Mouse (Mus musculus) limb, embryonic 14.5 days (tissue): ENCODE data around the gene Irgm1. TPM values are rescaled to one million over a fixed set of nuclear protein-coding genes. Genes with fewer than 3 reads are reported as not detected.
A peak's percentile ranks its signal among the peaks of the same experiment; 100 is the strongest.
"Not testable (repeated sequence)": the region's sequence is repeated elsewhere in the genome, so short reads cannot be mapped to it uniquely, and the experiment has no call there.

Experiments
- ATAC-seq: fragments of 200-750 bp; cut with Nextera tagmentation; 2 replicates; pipeline ENCODE4 v1.8.0; 2017; ENCODE audit warnings: low read depth, moderate number of reproducible peaks, moderate TSS enrichment; ENCODE audit not compliant: low FRiP score
- DNase-seq: peaks from one replicate; pipeline ENCODE4 v3.0.0-alpha.2; 2015; ENCODE audit warnings: low spot score
- H3K27ac ChIP-seq: fragments of 300-500 bp; sonication (generic); replicated peaks from 2 replicates; pipeline ENCODE4 v1.5.1; 2014; ENCODE audit warnings: low read depth, mild to moderate bottlenecking, low read length, moderate library complexity, mixed read lengths
- H3K27me3 ChIP-seq: fragments of 300-500 bp; sonication (generic); 2 replicates; pipeline ENCODE4 v1.6.1; 2014; ENCODE audit warnings: low read length, mixed read lengths; ENCODE audit not compliant: control insufficient read depth, insufficient read depth
- H3K36me3 ChIP-seq: fragments of 300-500 bp; sonication (generic); 2 replicates; pipeline ENCODE4 v1.6.1; 2014; ENCODE audit warnings: mild to moderate bottlenecking, low read length, moderate library complexity, mixed read lengths; ENCODE audit not compliant: control insufficient read depth, insufficient read depth
- H3K4me1 ChIP-seq: fragments of 300-500 bp; sonication (generic); 2 replicates; pipeline ENCODE4 v1.6.1; 2014; ENCODE audit warnings: antibody characterized with exemption, low read length, mixed read lengths; ENCODE audit not compliant: control insufficient read depth, insufficient read depth
- H3K4me2 ChIP-seq: fragments of 300-500 bp; sonication (generic); replicated peaks from 2 replicates; pipeline ENCODE4 v1.6.1; 2014; ENCODE audit warnings: low read depth, mild to moderate bottlenecking, low read length, moderate library complexity; ENCODE audit not compliant: severe bottlenecking
- H3K4me3 ChIP-seq: fragments of 300-500 bp; sonication (generic); replicated peaks from 2 replicates; pipeline ENCODE4 v1.5.1; 2014; ENCODE audit warnings: low read length
- H3K9ac ChIP-seq: fragments of 300-500 bp; sonication (generic); 2 replicates; pipeline ENCODE4 v1.6.1; 2014; ENCODE audit warnings: mild to moderate bottlenecking, low read depth, low read length, moderate library complexity; ENCODE audit not compliant: severe bottlenecking
- H3K9me3 ChIP-seq: fragments of 300-500 bp; sonication (generic); 2 replicates; pipeline ENCODE4 v1.6.1; 2016; ENCODE audit warnings: low read length; ENCODE audit not compliant: control insufficient read depth
- POLR2A ChIP-seq: fragments of 200-500 bp; IDR thresholded peaks from 2 replicates; pipeline ENCODE4 v1.8.0; 2012; ENCODE audit warnings: inconsistent platforms, mild to moderate bottlenecking, moderate library complexity, borderline replicate concordance; ENCODE audit not compliant: insufficient read depth, insufficient read length; ENCODE audit errors: extremely low read depth
- WGBS: fragments of 180-500 bp; shearing (Covaris S2); extraction: QIAGEN DNeasy Blood & Tissue Kit; methylation state at CpG from one replicate; pipeline ENCODE4 v1.1.7; 2014; 5-methylcytosine and 5-hydroxymethylcytosine counted together
- polyA plus RNA-seq, 2 experiments: library from polyadenylated mRNA; depleted of rRNA in 1 of 2; stranded (reverse) in 1 of 2; unstranded in 1 of 2; fragments of >200 nt; fragmentation: Nextera tagmentation in 1 of 2; extraction: Ambion mirVana in 1 of 2; gene quantifications; 2 replicates each; pipeline versions ENCODE4 v1.2.1 to v1.2.3; 2012 to 2014

Irgm1 gene
- polyA plus RNA-seq (2012; rRNA removed), result 3.7 and 4.1 TPM in 2 replicates
- 4.5 and 5.5 TPM in 2 replicates for polyA plus RNA-seq (2014; fragmentation: Nextera tagmentation; extraction: Ambion mirVana)

DNA sequence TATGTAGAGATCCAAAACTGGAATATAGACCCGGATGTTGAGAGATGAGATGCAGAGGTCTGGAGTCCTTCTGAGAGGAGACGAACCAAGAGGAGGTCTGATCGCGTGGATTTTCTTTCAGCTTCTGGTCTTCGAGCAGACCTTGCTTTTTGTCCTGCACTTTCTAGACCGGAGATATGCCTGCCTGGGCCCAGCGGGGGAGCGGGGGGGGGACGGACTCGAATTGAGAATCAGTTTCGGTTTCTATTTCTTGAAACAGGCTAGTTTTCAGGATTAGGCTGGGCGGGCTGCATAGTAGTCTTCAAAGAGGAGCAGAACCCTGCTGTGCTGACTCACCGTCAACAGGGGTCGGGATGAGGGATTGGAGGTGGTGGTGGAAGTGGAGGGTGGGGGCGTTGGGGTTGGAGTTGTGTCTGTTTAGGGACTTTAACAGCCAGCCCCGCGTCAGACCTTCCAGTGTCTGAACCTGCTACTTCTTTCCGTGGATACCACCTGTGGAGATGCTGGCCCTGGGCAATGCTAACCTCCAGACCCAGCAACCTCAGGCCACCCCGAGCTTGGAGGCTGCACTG, at the start of gene Irgm1:
Gene Irgm1, minus strand, starts transcription at position 483 of the 572 bp plus-strand sequence.
- Histone ChIP-seq H3K4me2 (peak within 1 kb of the TSS; percentile 57), H3K36me3 (no peaks in the 10 kb centered on the region), H3K27ac (peak within 1 kb of the TSS; percentile 39; the same call in 1 of the 2 replicates), H3K4me1 (no peaks in the 10 kb centered on the region), H3K27me3 (no peaks in the 10 kb centered on the region), H3K9ac (peak within 1 kb of the TSS; percentile 48), H3K9me3 (no peaks in the 10 kb centered on the region), H3K4me3 (peak within 1 kb of the TSS; percentile 36)
- ATAC-seq, result peak; percentile 42
- under 1% methylated on average over 19 of the region's 19 CpGs for WGBS
- no peak for TF ChIP-seq POLR2A
- peak; percentile 52 for DNase-seq

DNA sequence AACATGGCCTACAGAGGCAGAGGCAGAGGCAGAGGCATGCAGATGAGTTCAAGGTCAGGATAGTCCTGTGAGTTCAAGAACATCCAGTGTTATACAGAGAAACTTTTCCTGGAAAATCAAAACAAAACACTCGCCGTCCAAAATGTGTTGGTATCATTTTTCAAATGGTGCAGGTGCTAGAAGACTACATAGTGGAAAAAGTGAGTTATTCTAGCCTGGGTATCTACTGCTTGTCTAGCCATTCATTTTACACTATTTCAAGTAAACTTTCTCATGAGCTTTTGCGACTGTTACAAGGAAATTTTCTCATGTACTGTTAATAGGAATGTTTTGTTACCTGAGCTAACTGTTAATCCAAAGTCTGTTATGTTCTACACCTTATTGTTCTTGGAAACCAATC, 46.9 kb upstream of the Irgm1 start:
- H3K27ac ChIP-seq, result no peak overlapping the region
- no peak overlapping the region for H3K9ac ChIP-seq
- no peaks in the 10 kb centered on the region for H3K27me3 ChIP-seq
- DNase-seq, result no peak
- H3K4me2 ChIP-seq, result no peak overlapping the region
- H3K36me3 ChIP-seq, result no peaks in the 10 kb centered on the region
- H3K4me1 ChIP-seq, result no peaks in the 10 kb centered on the region
- ATAC-seq, result no peak
- no peak for TF ChIP-seq POLR2A
- H3K9me3 ChIP-seq, result no peaks in the 10 kb centered on the region
- H3K4me3 ChIP-seq, result no peak overlapping the region
- 85% methylated on average over 3 of the region's 3 CpGs for WGBS

DNA sequence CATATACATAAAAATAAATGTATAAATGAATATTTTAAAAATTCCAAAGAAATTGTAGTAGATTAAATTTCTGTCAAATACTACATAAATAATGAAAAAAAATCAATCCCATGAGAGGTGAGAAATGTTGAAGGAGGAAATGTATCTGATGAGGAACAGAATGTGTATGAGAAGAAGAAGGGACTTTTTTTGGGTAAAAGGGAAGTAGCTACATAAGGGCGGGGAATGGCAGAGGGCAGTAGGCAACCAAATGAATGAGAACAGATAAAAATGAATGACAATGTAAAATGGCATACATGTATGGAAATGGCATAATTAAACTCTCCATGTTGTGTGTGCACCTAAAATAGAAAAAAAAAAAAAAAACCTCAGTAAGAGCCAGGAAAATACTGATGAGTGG, 42.1 kb upstream of the Irgm1 start:
- 91% methylated on average over 1 of the region's 1 CpGs for WGBS
- Histone ChIP-seq H3K9me3 (no peaks in the 10 kb centered on the region), H3K27ac (no peak overlapping the region), H3K4me1 (no peaks in the 10 kb centered on the region), H3K36me3 (no peaks in the 10 kb centered on the region), H3K4me3 (no peak overlapping the region), H3K27me3 (no peaks in the 10 kb centered on the region), H3K9ac (no peak overlapping the region), H3K4me2 (no peak overlapping the region)
- DNase-seq (no peak), ATAC-seq (no peak)
- no peak for TF ChIP-seq POLR2A

DNA sequence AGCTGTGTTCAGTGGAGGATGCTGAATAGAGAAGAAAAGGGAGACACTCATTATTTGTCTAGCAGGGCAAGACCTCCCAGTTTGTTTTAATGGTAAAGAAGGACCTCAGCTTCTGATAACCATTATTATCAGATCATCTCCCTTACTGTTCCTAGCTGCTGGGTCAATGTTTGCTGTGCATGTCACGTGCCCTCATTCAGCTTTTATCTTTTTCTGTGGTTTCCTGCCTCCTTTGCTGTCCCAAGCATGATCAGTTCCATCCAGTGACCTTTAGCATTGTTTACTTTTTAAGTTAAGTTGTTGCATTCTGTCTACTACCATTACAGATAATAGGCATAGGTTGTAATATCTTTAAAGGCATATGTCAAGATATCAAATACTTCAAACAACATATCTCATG, 37.0 kb upstream of the Irgm1 start:
- TF ChIP-seq POLR2A, result no peak
- 79% methylated on average over 1 of the region's 1 CpGs for WGBS
- no peaks in the 10 kb centered on the region for H3K9me3 ChIP-seq
- no peak overlapping the region for H3K9ac ChIP-seq
- H3K4me1 ChIP-seq, result no peaks in the 10 kb centered on the region
- no peaks in the 10 kb centered on the region for H3K27me3 ChIP-seq
- H3K36me3 ChIP-seq, result no peaks in the 10 kb centered on the region
- ATAC-seq, result no peak
- no peak overlapping the region for H3K4me3 ChIP-seq
- no peak overlapping the region for H3K27ac ChIP-seq
- DNase-seq, result no peak
- no peak overlapping the region for H3K4me2 ChIP-seq

DNA sequence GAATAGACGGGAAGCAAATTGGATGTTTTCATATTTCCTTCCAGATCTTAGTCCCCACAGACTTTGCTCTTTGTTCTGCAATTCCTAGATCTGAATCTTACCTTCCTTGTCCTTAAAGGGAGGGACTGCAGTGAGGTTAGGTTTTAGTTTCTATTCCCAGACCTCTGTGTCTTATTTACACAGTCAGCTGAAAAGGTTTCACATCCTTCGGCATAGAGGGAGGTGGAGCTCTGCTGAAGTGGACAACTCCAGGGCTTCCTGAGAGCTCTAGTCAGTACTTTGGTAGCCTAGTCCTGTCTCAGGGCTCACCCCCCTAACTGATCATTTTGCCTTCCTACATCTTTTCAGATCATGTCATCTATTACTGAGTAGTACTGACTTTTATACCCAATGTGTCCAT, 30.5 kb upstream of the Irgm1 start, which contains the start of gene Gm5431:
Gene Gm5431, minus strand, starts transcription at position 194 of the 400 bp plus-strand sequence.
- no peaks in the 10 kb centered on the region for H3K9me3 ChIP-seq
- no peaks in the 10 kb centered on the region for H3K27me3 ChIP-seq
- DNase-seq, result no peak
- H3K9ac ChIP-seq, result no peak within 1 kb of the TSS
- WGBS, result 73% methylated on average over 2 of the region's 2 CpGs
- TF ChIP-seq POLR2A, result no peak
- no peak within 1 kb of the TSS for H3K4me3 ChIP-seq
- no peak for ATAC-seq
- no peaks in the 10 kb centered on the region for H3K36me3 ChIP-seq
- no peak within 1 kb of the TSS for H3K4me2 ChIP-seq
- H3K4me1 ChIP-seq, result no peaks in the 10 kb centered on the region
- H3K27ac ChIP-seq, result no peak within 1 kb of the TSS

DNA sequence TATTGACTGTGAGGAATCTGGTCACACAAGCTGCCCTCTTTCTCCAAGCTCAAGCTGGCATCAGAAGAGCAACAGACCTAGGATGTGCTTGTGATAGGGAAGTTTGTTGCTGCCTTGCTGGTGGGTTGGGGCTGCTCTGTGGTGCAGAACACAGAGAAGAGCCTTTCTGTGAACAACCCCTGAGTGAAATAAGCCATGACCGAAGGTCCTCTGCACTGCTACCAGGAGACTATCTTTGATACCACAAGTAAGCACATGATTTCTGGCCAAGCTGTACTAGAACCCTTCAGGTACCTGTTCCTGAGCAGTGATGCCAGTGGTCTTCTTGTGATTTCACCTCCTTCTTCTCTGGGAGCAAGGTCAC, 30.1 kb upstream of the Irgm1 start:
- H3K4me1 ChIP-seq, H3K27me3 ChIP-seq, H3K27ac ChIP-seq, DNase-seq, ATAC-seq, H3K36me3 ChIP-seq, H3K4me2 ChIP-seq, H3K4me3 ChIP-seq, H3K9ac ChIP-seq, H3K9me3 ChIP-seq: not testable (repeated sequence)
- WGBS, result 82% methylated on average over 1 of the region's 1 CpGs

DNA sequence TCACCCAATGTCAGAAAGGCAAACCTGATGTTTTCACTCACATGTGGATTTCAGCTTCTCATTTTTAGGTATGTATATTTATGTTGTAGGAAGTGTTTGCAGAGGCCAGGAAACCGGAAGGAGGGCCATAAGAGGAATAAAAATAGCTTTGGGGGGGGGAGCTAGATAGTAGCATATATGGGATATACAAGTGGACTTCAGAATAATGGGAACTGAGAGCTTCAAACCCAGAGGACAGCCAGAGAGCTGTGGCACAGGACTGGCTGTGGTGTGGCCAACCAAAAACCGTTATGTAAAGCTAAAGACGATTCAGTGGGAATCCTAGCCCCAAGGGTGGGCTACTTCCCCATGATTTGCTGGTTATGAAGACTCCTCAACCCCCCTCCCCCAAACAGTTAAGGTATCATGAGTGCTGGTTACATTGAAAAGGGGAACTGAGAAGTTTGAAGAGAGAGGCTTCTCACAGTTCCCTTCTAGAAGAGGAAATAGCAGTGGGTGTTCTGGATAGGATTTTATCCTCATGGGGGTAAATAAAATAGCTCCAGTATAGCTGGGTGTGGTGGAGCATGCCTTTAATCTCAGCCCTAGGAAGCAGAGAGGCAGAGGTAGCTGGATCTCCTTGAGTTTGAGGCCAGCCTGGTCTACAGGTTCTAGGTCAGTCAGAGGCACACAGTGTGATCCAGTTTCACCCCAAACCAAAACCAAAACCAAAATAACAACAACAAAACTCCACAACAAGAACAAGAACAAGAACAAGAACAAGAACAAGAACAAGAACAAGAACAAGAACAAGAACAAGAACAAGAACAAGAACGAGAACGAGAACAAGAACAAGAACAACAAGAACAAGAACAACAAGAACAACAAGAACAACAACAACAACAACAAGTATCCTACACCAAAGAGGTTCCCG, 29.4 kb upstream of the Irgm1 start:
- H3K9ac ChIP-seq, H3K4me2 ChIP-seq, H3K27me3 ChIP-seq, ATAC-seq, H3K27ac ChIP-seq, DNase-seq, H3K4me1 ChIP-seq, H3K36me3 ChIP-seq, H3K4me3 ChIP-seq, H3K9me3 ChIP-seq: not testable (repeated sequence)
- WGBS, result 78% methylated on average over 6 of the region's 6 CpGs
